Comparison of ENCODE assay signal across 7 mouse cellular contexts in genomic region chr4:146650639-146651038, GRCm38 (mm10). TPM values are rescaled to one million over a fixed set of nuclear protein-coding genes. Genes with fewer than 3 reads are reported as not detected.
A peak's percentile ranks its signal among the peaks of the same experiment; 100 is the strongest.
DNase-seq lines count a peak whose midpoint lies in the region; ATAC-seq lines count a peak whose summit lies in the region.
"Not testable (repeated sequence)": the region's sequence is repeated elsewhere in the genome, so short reads cannot be mapped to it uniquely, and the experiment has no call there.
"Had no signal": no experiment of that assay in that cellular context is flagged by ENCODE, and none has a peak within 500 bp of the region (broad histone marks: within the 10 kb centered on the region; RNA-seq: fewer than 3 reads in every experiment).

No protein-coding gene starts in this region.

- H3K27me3 ChIP-seq in embryonic facial prominence, embryonic 11.5 days (ENCODE audit: control insufficient read depth, insufficient read depth, low read length); heart, embryonic 14.5 days (ENCODE audit: control insufficient read depth, insufficient read depth, low read length); hindbrain, embryonic 12.5 days; liver, embryonic 11.5 days (replicated peaks; ENCODE audit: control insufficient read depth, insufficient read depth, low read length); liver, embryonic 16.5 days (ENCODE audit: control insufficient read depth, insufficient read depth, low read depth, low read length); midbrain, embryonic 11.5 days (ENCODE audit: control insufficient read depth, insufficient read depth, low read length): not testable (repeated sequence)

- not testable (repeated sequence) for H3K4me2 ChIP-seq in embryonic facial prominence, embryonic 11.5 days (ENCODE audit: low read depth, low read length); heart, embryonic 14.5 days (ENCODE audit: low read length); hindbrain, embryonic 12.5 days (replicated peaks); liver, embryonic 11.5 days; liver, embryonic 16.5 days (ENCODE audit: low read depth, low read length); midbrain, embryonic 11.5 days

- not testable (repeated sequence) for H3K27ac ChIP-seq in embryonic facial prominence, embryonic 11.5 days (replicated peaks; ENCODE audit: low read depth, low read length); heart, embryonic 14.5 days (replicated peaks in 1 of 2; ENCODE audit: control insufficient read depth in 1 of 2, insufficient read depth in 1 of 2, low read depth in 2 of 2, low read length in 2 of 2); hindbrain, embryonic 12.5 days; liver, embryonic 11.5 days (ENCODE audit: low read depth, low read length); liver, embryonic 16.5 days (ENCODE audit: low read length); midbrain, embryonic 11.5 days (ENCODE audit: low read depth, low read length)

- H3K9me3 ChIP-seq in embryonic facial prominence, embryonic 11.5 days (replicated peaks; ENCODE audit: control insufficient read depth, low read length); heart, embryonic 14.5 days (ENCODE audit: control insufficient read depth, low read length); hindbrain, embryonic 12.5 days (replicated peaks); liver, embryonic 11.5 days (ENCODE audit: control insufficient read depth, low read length); liver, embryonic 16.5 days (replicated peaks; ENCODE audit: control insufficient read depth, low read length); midbrain, embryonic 11.5 days (ENCODE audit: control insufficient read depth, low read length): not testable (repeated sequence)

- H3K9ac ChIP-seq in embryonic facial prominence, embryonic 11.5 days (replicated peaks; ENCODE audit: low read length); heart, embryonic 14.5 days (ENCODE audit: low read length); hindbrain, embryonic 12.5 days; liver, embryonic 11.5 days (ENCODE audit: low read depth, low read length); liver, embryonic 16.5 days (ENCODE audit: low read depth, low read length); midbrain, embryonic 11.5 days (ENCODE audit: low read length): not testable (repeated sequence)

- H3K4me1 ChIP-seq in embryonic facial prominence, embryonic 11.5 days (ENCODE audit: control insufficient read depth, insufficient read depth, low read length); heart, embryonic 14.5 days (ENCODE audit: control insufficient read depth in 2 of 2, insufficient read depth in 2 of 2, low read length in 2 of 2); hindbrain, embryonic 12.5 days; liver, embryonic 11.5 days (replicated peaks; ENCODE audit: control insufficient read depth, insufficient read depth, low read length); liver, embryonic 16.5 days (ENCODE audit: control insufficient read depth, low read depth, low read length); midbrain, embryonic 11.5 days (ENCODE audit: control insufficient read depth, insufficient read depth, low read length): not testable (repeated sequence)

- not testable (repeated sequence) for H3K36me3 ChIP-seq in embryonic facial prominence, embryonic 11.5 days (replicated peaks; ENCODE audit: control insufficient read depth, insufficient read depth, low read depth, low read length); heart, embryonic 14.5 days (ENCODE audit: control insufficient read depth, insufficient read depth, low read length); hindbrain, embryonic 12.5 days; liver, embryonic 11.5 days (ENCODE audit: control insufficient read depth, insufficient read depth, low read length); liver, embryonic 16.5 days (ENCODE audit: control insufficient read depth, insufficient read depth); midbrain, embryonic 11.5 days (ENCODE audit: control insufficient read depth, insufficient read depth, low read length)

- ATAC-seq in embryonic facial prominence, embryonic 11.5 days (replicated peaks; ENCODE audit: insufficient number of reproducible peaks, low FRiP score, low TSS enrichment, low read depth), result peak; percentile 45; the same call in 1 of the 2 replicates
- peak; percentile 31; the same call in 1 of the 2 replicates for ATAC-seq in heart, embryonic 14.5 days (ENCODE audit: insufficient number of reproducible peaks, insufficient read depth, low FRiP score, low read depth)
- peak; percentile 62; the same call in 1 of the 2 replicates for ATAC-seq in hindbrain, embryonic 12.5 days (ENCODE audit: low FRiP score)
- ATAC-seq in liver, embryonic 11.5 days (replicated peaks; ENCODE audit: low FRiP score), result peak; percentile 47
- ATAC-seq in liver, embryonic 16.5 days (ENCODE audit: low read depth), result peak; percentile 58; the same call in 1 of the 2 replicates
- ATAC-seq in midbrain, embryonic 11.5 days (ENCODE audit: low FRiP score), result 0 out of 2 replicates have a peak, but pooled peaks have one; percentile 31

- not testable (repeated sequence) for DNase-seq in embryonic facial prominence, embryonic 11.5 days (ENCODE audit: low spot score); liver, embryonic 11.5 days (ENCODE audit: low spot score); midbrain, embryonic 11.5 days (ENCODE audit: low spot score, missing footprints)

- 80% methylated on average over 1 of the region's 5 CpGs for WGBS in embryonic facial prominence, embryonic 11.5 days
- WGBS in heart, embryonic 14.5 days, result 67% methylated on average over 1 of the region's 5 CpGs
- 83% methylated on average over 2 of the region's 5 CpGs for WGBS in hindbrain, embryonic 12.5 days
- 86% methylated on average over 1 of the region's 5 CpGs for WGBS in liver, embryonic 11.5 days
- WGBS in liver, embryonic 16.5 days (ENCODE audit: insufficient replicate concordance), result 47% methylated on average over 1 of the region's 5 CpGs
- WGBS in midbrain, embryonic 11.5 days, result 87% methylated on average over 1 of the region's 5 CpGs

- H3K4me3 ChIP-seq in embryonic facial prominence, embryonic 11.5 days (ENCODE audit: low read depth, low read length); heart, embryonic 14.5 days (ENCODE audit: control insufficient read depth in 1 of 2, insufficient read depth in 1 of 2, low read depth in 1 of 2, low read length in 2 of 2); hindbrain, embryonic 12.5 days; liver, embryonic 11.5 days (ENCODE audit: low read depth, low read length); liver, embryonic 16.5 days (ENCODE audit: low read depth, low read length); midbrain, embryonic 11.5 days (ENCODE audit: low read depth, low read length): not testable (repeated sequence)

RNA-seq across cellular contexts. Expression of gene Zfp993, which starts 39.9 kb away (rescaled TPM):
- polyA plus RNA-seq in embryonic facial prominence, embryonic 11.5 days (2014; fragmentation: Nextera tagmentation; extraction: Ambion mirVana), result 2.1 and 2.8 TPM in 2 replicates
- 5.8 and 8.3 TPM in 2 replicates for polyA plus RNA-seq in heart, embryonic 14.5 days (2014; fragmentation: Nextera tagmentation; extraction: Ambion mirVana)
- polyA plus RNA-seq in hindbrain, embryonic 12.5 days (2016; fragmentation: Nextera tagmentation; extraction: Ambion mirVana), result 2.0 and 3.2 TPM in 2 replicates
- polyA plus RNA-seq in liver, embryonic 11.5 days (2014; fragmentation: Nextera tagmentation; extraction: Ambion mirVana), result 4.5 and 5.2 TPM in 2 replicates
- polyA plus RNA-seq in liver, embryonic 16.5 days (2015; fragmentation: Nextera tagmentation; extraction: Ambion mirVana), result 0.73 and 1.3 TPM in 2 replicates
- 1.7 and 1.9 TPM in 2 replicates for polyA plus RNA-seq in midbrain, embryonic 11.5 days (2014; fragmentation: Nextera tagmentation; extraction: Ambion mirVana)
- polyA plus RNA-seq: erythroblast, embryonic 14.5 days had no signal
